Mouse (Mus musculus): Measurements from ENCODE around the gene Tbcc. TPM values are rescaled to one million over a fixed set of nuclear protein-coding genes. Genes with fewer than 3 reads are reported as not detected.
A peak's percentile ranks its signal among the peaks of the same experiment; 100 is the strongest.

Gene Tbcc
- polyA plus RNA-seq, 1 experiment, result 24.9 TPM

GRCm38 (mm10) chr17:46872806-46873205 is 17.7 kb upstream of the Tbcc start:
- DNase-seq, result no peak
- WGBS, result 85% methylated on average over 7 of the region's 7 CpGs

DNA sequence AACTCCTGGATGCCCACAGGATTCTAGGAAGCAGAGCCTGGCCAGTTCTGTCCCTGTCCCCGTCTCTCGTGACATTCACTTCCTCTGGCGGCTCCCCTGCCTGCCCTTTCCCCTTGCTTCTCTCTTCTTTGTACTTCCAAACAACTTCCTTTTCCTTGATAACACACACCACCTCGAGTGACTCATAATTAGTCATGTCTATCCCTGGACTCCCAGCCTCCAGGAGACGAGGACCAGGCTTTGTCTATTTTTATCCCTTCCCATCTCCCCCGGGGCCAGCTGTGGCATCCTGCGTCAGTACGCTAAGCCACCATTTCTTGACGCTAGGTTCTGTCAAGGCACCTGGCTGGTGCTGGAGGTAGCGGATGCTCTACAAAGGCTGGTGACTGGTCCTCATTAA is 16.4 kb upstream of the Tbcc start:
- Histone ChIP-seq H3K4me3 (replicated peaks; ENCODE audit: insufficient read depth, low read depth, low read length) (no peak overlapping the region), H3K27me3 (ENCODE audit: control insufficient read depth, insufficient read depth, low read length) (no peaks in the 10 kb centered on the region), H3K27ac (ENCODE audit: insufficient read depth, low read length) (no peak overlapping the region), H3K4me1 (ENCODE audit: control insufficient read depth, insufficient read depth, low read length) (peaks cover 15% of the 10 kb centered on the region)
- 41% methylated on average over 10 of the region's 10 CpGs for WGBS
- DNase-seq, result no peak
- no peak for TF ChIP-seq POLR2A (IDR thresholded peaks at IDR 0.05; ENCODE audit: borderline replicate concordance, insufficient read depth, low read length)
- TF ChIP-seq CTCF (IDR thresholded peaks at IDR 0.05; ENCODE audit: borderline replicate concordance, insufficient read depth, low read depth, low read length), result no peak

More at GRCm38 (mm10) chr17:46872806-46873205, 17.7 kb upstream of the Tbcc start:
- no peak overlapping the region for H3K4me3 ChIP-seq (replicated peaks; ENCODE audit: insufficient read depth, low read depth, low read length)
- peaks cover 13% of the 10 kb centered on the region for H3K4me1 ChIP-seq (ENCODE audit: control insufficient read depth, insufficient read depth, low read length)
- H3K27ac ChIP-seq (ENCODE audit: insufficient read depth, low read length), result no peak overlapping the region
- TF ChIP-seq CTCF (IDR thresholded peaks at IDR 0.05; ENCODE audit: borderline replicate concordance, insufficient read depth, low read depth, low read length) (no peak), POLR2A (IDR thresholded peaks at IDR 0.05; ENCODE audit: borderline replicate concordance, insufficient read depth, low read length) (no peak)
- H3K27me3 ChIP-seq (ENCODE audit: control insufficient read depth, insufficient read depth, low read length), result no peaks in the 10 kb centered on the region

- H3K4me3 ChIP-seq (replicated peaks; ENCODE audit: insufficient read depth, low read depth, low read length), result no peak overlapping the region
- no peak for TF ChIP-seq POLR2A (IDR thresholded peaks at IDR 0.05; ENCODE audit: borderline replicate concordance, insufficient read depth, low read length)
- 74% methylated on average over 3 of the region's 3 CpGs for WGBS
- no peak overlapping the region for H3K27ac ChIP-seq (ENCODE audit: insufficient read depth, low read length)
- no peaks in the 10 kb centered on the region for H3K27me3 ChIP-seq (ENCODE audit: control insufficient read depth, insufficient read depth, low read length)
- H3K4me1 ChIP-seq (ENCODE audit: control insufficient read depth, insufficient read depth, low read length), result peaks cover 15% of the 10 kb centered on the region
- DNase-seq, result no peak
These were observed 14.9 kb upstream of the Tbcc start for GRCm38 (mm10) chr17:46875626-46876025.

DNA sequence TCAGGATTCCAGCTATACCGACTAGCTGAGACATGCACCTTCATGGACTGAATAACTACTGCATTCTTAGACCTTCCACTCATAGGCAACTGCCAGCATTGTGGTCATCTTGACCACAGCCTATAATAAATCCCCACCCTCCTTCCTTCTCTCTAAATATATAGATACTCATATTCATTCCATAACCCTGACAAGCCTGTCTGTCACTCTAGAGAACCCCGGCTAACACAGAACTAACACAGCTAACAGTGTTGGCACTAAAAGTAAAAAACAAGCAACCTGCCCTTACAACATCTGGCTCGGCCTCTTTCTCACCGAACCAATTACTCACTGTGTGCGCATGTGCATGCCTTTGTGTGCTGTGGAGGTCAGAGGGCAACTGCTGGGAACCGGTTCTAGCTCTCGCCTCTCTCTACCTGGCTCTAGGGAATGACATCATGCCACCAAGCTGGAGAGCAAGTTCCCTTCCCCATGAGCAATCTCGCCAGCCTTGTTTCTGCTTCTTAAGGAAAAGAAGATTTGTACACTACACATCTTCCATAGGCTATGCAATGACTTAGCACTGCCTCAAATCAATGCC is 14.0 kb upstream of the Tbcc start:
- 85% methylated on average over 8 of the region's 8 CpGs for WGBS

DNA sequence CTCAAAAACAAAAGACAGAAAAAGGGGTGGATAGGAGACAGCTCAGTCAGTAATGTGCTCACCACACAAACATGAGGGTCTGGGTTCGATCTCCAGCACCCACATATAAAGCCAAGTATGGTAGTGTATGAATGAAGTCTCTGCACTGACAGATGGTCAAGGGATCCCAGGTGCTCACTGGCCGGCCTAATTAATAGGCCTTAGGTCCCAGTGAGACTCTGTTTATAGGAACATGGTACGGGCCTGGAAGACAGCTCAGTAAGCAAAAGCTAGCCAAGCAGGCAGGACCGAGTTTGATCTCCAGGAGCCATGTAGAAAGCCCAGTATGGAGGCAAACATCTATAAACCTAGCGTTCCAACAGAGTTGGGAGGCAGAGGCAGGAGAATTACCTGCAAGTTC is 13.4 kb upstream of the Tbcc start:
- Histone ChIP-seq H3K4me1 (ENCODE audit: control insufficient read depth, insufficient read depth, low read length) (peaks cover 20% of the 10 kb centered on the region), H3K27ac (ENCODE audit: insufficient read depth, low read length) (no peak overlapping the region), H3K27me3 (ENCODE audit: control insufficient read depth, insufficient read depth, low read length) (no peaks in the 10 kb centered on the region), H3K4me3 (replicated peaks; ENCODE audit: insufficient read depth, low read depth, low read length) (no peak overlapping the region)
- peak in 1 of 2 experiments; percentile 57 for DNase-seq
- WGBS, result 17% methylated on average over 5 of the region's 5 CpGs
- TF ChIP-seq POLR2A (IDR thresholded peaks at IDR 0.05; ENCODE audit: borderline replicate concordance, insufficient read depth, low read length) (no peak), CTCF (IDR thresholded peaks at IDR 0.05; ENCODE audit: borderline replicate concordance, insufficient read depth, low read depth, low read length) (no peak)

More for the DNA sequence above, 14.0 kb upstream of the Tbcc start:
- no peak for TF ChIP-seq CTCF (IDR thresholded peaks at IDR 0.05; ENCODE audit: borderline replicate concordance, insufficient read depth, low read depth, low read length)
- no peak for TF ChIP-seq POLR2A (IDR thresholded peaks at IDR 0.05; ENCODE audit: borderline replicate concordance, insufficient read depth, low read length)
- Histone ChIP-seq H3K27me3 (ENCODE audit: control insufficient read depth, insufficient read depth, low read length) (no peaks in the 10 kb centered on the region), H3K4me3 (replicated peaks; ENCODE audit: insufficient read depth, low read depth, low read length) (no peak overlapping the region), H3K4me1 (ENCODE audit: control insufficient read depth, insufficient read depth, low read length) (peaks cover 15% of the 10 kb centered on the region), H3K27ac (ENCODE audit: insufficient read depth, low read length) (no peak overlapping the region)
- no peak for DNase-seq

- DNase-seq, result no peak
- Histone ChIP-seq H3K27ac (ENCODE audit: insufficient read depth, low read length) (no peak overlapping the region), H3K4me1 (ENCODE audit: control insufficient read depth, insufficient read depth, low read length) (peaks cover 32% of the 10 kb centered on the region), H3K4me3 (replicated peaks; ENCODE audit: insufficient read depth, low read depth, low read length) (no peak overlapping the region), H3K27me3 (ENCODE audit: control insufficient read depth, insufficient read depth, low read length) (no peaks in the 10 kb centered on the region)
- WGBS, result 30% methylated on average over 14 of the region's 14 CpGs
- TF ChIP-seq CTCF (IDR thresholded peaks at IDR 0.05; ENCODE audit: borderline replicate concordance, insufficient read depth, low read depth, low read length) (no peak), POLR2A (IDR thresholded peaks at IDR 0.05; ENCODE audit: borderline replicate concordance, insufficient read depth, low read length) (no peak)
These were observed 10.6 kb upstream of the Tbcc start for GRCm38 (mm10) chr17:46879841-46880311.

GRCm38 (mm10) chr17:46880322-46880721 is 10.2 kb upstream of the Tbcc start:
- Histone ChIP-seq H3K27ac (ENCODE audit: insufficient read depth, low read length) (no peak overlapping the region), H3K4me1 (ENCODE audit: control insufficient read depth, insufficient read depth, low read length) (peaks cover 32% of the 10 kb centered on the region), H3K27me3 (ENCODE audit: control insufficient read depth, insufficient read depth, low read length) (no peaks in the 10 kb centered on the region), H3K4me3 (replicated peaks; ENCODE audit: insufficient read depth, low read depth, low read length) (no peak overlapping the region)
- 55% methylated on average over 2 of the region's 2 CpGs for WGBS
- DNase-seq, result no peak
- TF ChIP-seq CTCF (IDR thresholded peaks at IDR 0.05; ENCODE audit: borderline replicate concordance, insufficient read depth, low read depth, low read length) (no peak), POLR2A (IDR thresholded peaks at IDR 0.05; ENCODE audit: borderline replicate concordance, insufficient read depth, low read length) (no peak)

- Histone ChIP-seq H3K4me3 (replicated peaks; ENCODE audit: insufficient read depth, low read depth, low read length) (no peak overlapping the region), H3K27me3 (ENCODE audit: control insufficient read depth, insufficient read depth, low read length) (no peaks in the 10 kb centered on the region), H3K4me1 (ENCODE audit: control insufficient read depth, insufficient read depth, low read length) (peaks cover 38% of the 10 kb centered on the region), H3K27ac (ENCODE audit: insufficient read depth, low read length) (no peak overlapping the region)
- TF ChIP-seq CTCF (IDR thresholded peaks at IDR 0.05; ENCODE audit: borderline replicate concordance, insufficient read depth, low read depth, low read length) (no peak), POLR2A (IDR thresholded peaks at IDR 0.05; ENCODE audit: borderline replicate concordance, insufficient read depth, low read length) (no peak)
- 54% methylated on average over 6 of the region's 6 CpGs for WGBS
- no peak for DNase-seq
These were observed 8.8 kb upstream of the Tbcc start for GRCm38 (mm10) chr17:46881728-46882127.

Data from cerebellum, adult 2 months (tissue).